Mouse (Mus musculus): ENCODE results near the gene Apoe. TPM values are rescaled to one million over a fixed set of nuclear protein-coding genes. Genes with fewer than 3 reads are reported as not detected.
A peak's percentile ranks its signal among the peaks of the same experiment; 100 is the strongest.

The Apoe gene
- total RNA-seq, 2 experiments from 2014 or later = 2,242 to 2,264 TPM

GRCm38 (mm10) chr7:19713598-19713997 lies 14.6 kb upstream of the Apoe start:
- DNase-seq (ENCODE audit: low spot score in 2 of 2) = no peak
- no peak for TF ChIP-seq CTCF (conservative IDR thresholded peaks at IDR 0.05)
- no peak overlapping the region for H3K4me3 ChIP-seq
- no peak overlapping the region for H3K27ac ChIP-seq

- peak; percentile 72 for TF ChIP-seq CTCF (conservative IDR thresholded peaks at IDR 0.05)
- H3K27ac ChIP-seq = no peak overlapping the region
- H3K4me3 ChIP-seq = no peak overlapping the region
- peak in 1 of 2 experiments; percentile 38 for DNase-seq (ENCODE audit: low spot score in 2 of 2)
Measured at GRCm38 (mm10) chr7:19713196-19713595, 14.2 kb upstream of the Apoe start.

- Histone ChIP-seq H3K4me3 (no peak overlapping the region), H3K27ac (no peak overlapping the region)
- TF ChIP-seq CTCF (conservative IDR thresholded peaks at IDR 0.05) = peak; percentile 77
- peak in 1 of 2 experiments; percentile 47 for DNase-seq (ENCODE audit: low spot score in 2 of 2)
Measured at GRCm38 (mm10) chr7:19712414-19712813, 13.4 kb upstream of the Apoe start.

GRCm38 (mm10) chr7:19710650-19711049 lies 11.7 kb upstream of the Apoe start:
- no peak for TF ChIP-seq CTCF (conservative IDR thresholded peaks at IDR 0.05)
- H3K4me3 ChIP-seq = no peak overlapping the region
- no peak for DNase-seq (ENCODE audit: low spot score in 2 of 2)
- H3K27ac ChIP-seq = no peak overlapping the region

GRCm38 (mm10) chr7:19705271-19705670 lies 6.3 kb upstream of the Apoe start:
- DNase-seq (ENCODE audit: low spot score in 2 of 2) = no peak
- H3K27ac ChIP-seq = no peak overlapping the region
- TF ChIP-seq CTCF (conservative IDR thresholded peaks at IDR 0.05) = no peak
- no peak overlapping the region for H3K4me3 ChIP-seq

GRCm38 (mm10) chr7:19704475-19704874 lies 5.5 kb upstream of the Apoe start:
- TF ChIP-seq CTCF (conservative IDR thresholded peaks at IDR 0.05) = no peak
- DNase-seq (ENCODE audit: low spot score in 2 of 2) = no peak
- Histone ChIP-seq H3K4me3 (no peak overlapping the region), H3K27ac (no peak overlapping the region)

GRCm38 (mm10) chr7:19702859-19703555 lies 4.0 kb upstream of the Apoe start:
- Histone ChIP-seq H3K4me3 (no peak overlapping the region), H3K27ac (no peak overlapping the region)
- no peak for TF ChIP-seq CTCF (conservative IDR thresholded peaks at IDR 0.05)
- no peak for DNase-seq (ENCODE audit: low spot score in 2 of 2)

GRCm38 (mm10) chr7:19701069-19701761 lies 2.2 kb upstream of the Apoe start:
- DNase-seq (ENCODE audit: low spot score in 2 of 2) = peak; percentile 66 to 72
- Histone ChIP-seq H3K4me3 (no peak overlapping the region), H3K27ac (peak overlapping the region; percentile 91)
- peak; percentile 85 for TF ChIP-seq CTCF (conservative IDR thresholded peaks at IDR 0.05)

- Histone ChIP-seq H3K4me3 (no peak overlapping the region), H3K27ac (peak overlapping the region; percentile 91)
- DNase-seq (ENCODE audit: low spot score in 2 of 2) = no peak
- TF ChIP-seq CTCF (conservative IDR thresholded peaks at IDR 0.05) = no peak
Measured at GRCm38 (mm10) chr7:19700299-19701068, 1.5 kb upstream of the Apoe start.

- no peak for TF ChIP-seq CTCF (conservative IDR thresholded peaks at IDR 0.05)
- Histone ChIP-seq H3K27ac (peak overlapping the region; percentile 91), H3K4me3 (no peak overlapping the region; the same call in 1 of the 2 replicates)
- no peak for DNase-seq (ENCODE audit: low spot score in 2 of 2)
Measured at GRCm38 (mm10) chr7:19699827-19700148, 800 bp upstream of the Apoe start.

- peak; percentile 52 for TF ChIP-seq CTCF (conservative IDR thresholded peaks at IDR 0.05)
- peak overlapping the region; percentile 60 for H3K4me3 ChIP-seq
- peak overlapping the region; percentile 91 for H3K27ac ChIP-seq
- DNase-seq (ENCODE audit: low spot score in 2 of 2) = no peak
Measured at GRCm38 (mm10) chr7:19697949-19698906, 760 bp downstream of the Apoe start.

GRCm38 (mm10) chr7:19696336-19696873 lies 2.6 kb downstream of the Apoe start:
- peak overlapping the region; percentile 60 for H3K4me3 ChIP-seq
- TF ChIP-seq CTCF (conservative IDR thresholded peaks at IDR 0.05) = no peak

More at GRCm38 (mm10) chr7:19696336-19696873, 2.6 kb downstream of the Apoe start:
- peak overlapping the region; percentile 91; the same call in 1 of the 2 replicates for H3K27ac ChIP-seq
- DNase-seq (ENCODE audit: low spot score in 2 of 2) = no peak

Measured in layer of hippocampus, adult 2 months (tissue).